Mouse (Mus musculus): ENCODE measurements around the gene Calm5. TPM values are rescaled to one million over a fixed set of nuclear protein-coding genes. Genes with fewer than 3 reads are reported as not detected.
"Not testable (repeated sequence)": the region's sequence is repeated elsewhere in the genome, so short reads cannot be mapped to it uniquely, and the experiment has no call there.

The Calm5 gene
- polyA plus RNA-seq, 1 experiment, result not detected

- H3K4me1 ChIP-seq (ENCODE audit: control insufficient read depth), result peaks cover 47% of the 10 kb centered on the region
- TF ChIP-seq TAL1 (IDR thresholded peaks at IDR 0.05; ENCODE audit: low read length) (no peak), GATA1 (IDR thresholded peaks at IDR 0.05; ENCODE audit: low read length) (no peak)
- H3K27me3 ChIP-seq (ENCODE audit: control insufficient read depth), result no peaks in the 10 kb centered on the region
- peaks cover 6% of the 10 kb centered on the region; the same call in 1 of the 2 replicates for H3K9me3 ChIP-seq (ENCODE audit: control insufficient read depth, low read length)
- H3K4me3 ChIP-seq (replicated peaks), result no peak overlapping the region
- peaks cover 67% of the 10 kb centered on the region for H3K36me3 ChIP-seq (ENCODE audit: control insufficient read depth)
Measured at GRCm38 (mm10) chr13:3896032-3896431, 42.1 kb downstream of the Calm5 start.

DNA sequence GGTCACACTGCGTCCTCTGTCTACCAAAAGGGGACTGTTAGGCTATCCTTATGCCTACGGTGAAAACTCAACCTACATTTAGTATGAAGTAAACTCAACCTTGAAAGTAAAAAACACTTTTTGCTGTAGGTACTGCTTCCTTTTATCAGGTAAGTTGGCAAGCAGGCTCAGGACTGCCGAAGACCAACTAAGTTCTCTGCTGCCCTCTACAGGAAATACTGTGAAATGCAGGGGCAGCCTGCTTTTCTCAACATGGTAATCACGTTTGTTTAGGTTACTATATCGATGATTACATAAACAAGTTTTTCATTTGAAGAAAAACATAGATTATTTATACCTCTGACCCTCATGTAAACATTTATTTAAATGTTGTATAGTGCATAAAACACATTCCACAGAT is 42.9 kb downstream of the Calm5 start:
- Histone ChIP-seq H3K36me3 (ENCODE audit: control insufficient read depth) (peaks cover 60% of the 10 kb centered on the region), H3K27me3 (ENCODE audit: control insufficient read depth) (no peaks in the 10 kb centered on the region), H3K4me3 (replicated peaks) (no peak overlapping the region), H3K4me1 (ENCODE audit: control insufficient read depth) (peaks cover 39% of the 10 kb centered on the region), H3K9me3 (ENCODE audit: control insufficient read depth, low read length) (peaks cover 6% of the 10 kb centered on the region; the same call in 1 of the 2 replicates)
- TF ChIP-seq GATA1 (IDR thresholded peaks at IDR 0.05; ENCODE audit: low read length), result no peak
- no peak for TF ChIP-seq TAL1 (IDR thresholded peaks at IDR 0.05; ENCODE audit: low read length)

GRCm38 (mm10) chr13:3898202-3898601 is 44.2 kb downstream of the Calm5 start:
- peaks cover 37% of the 10 kb centered on the region for H3K4me1 ChIP-seq (ENCODE audit: control insufficient read depth)
- not testable (repeated sequence) for H3K9me3 ChIP-seq (ENCODE audit: control insufficient read depth, low read length); H3K27me3 ChIP-seq (ENCODE audit: control insufficient read depth); H3K4me3 ChIP-seq (replicated peaks)
- peaks cover 66% of the 10 kb centered on the region for H3K36me3 ChIP-seq (ENCODE audit: control insufficient read depth)

DNA sequence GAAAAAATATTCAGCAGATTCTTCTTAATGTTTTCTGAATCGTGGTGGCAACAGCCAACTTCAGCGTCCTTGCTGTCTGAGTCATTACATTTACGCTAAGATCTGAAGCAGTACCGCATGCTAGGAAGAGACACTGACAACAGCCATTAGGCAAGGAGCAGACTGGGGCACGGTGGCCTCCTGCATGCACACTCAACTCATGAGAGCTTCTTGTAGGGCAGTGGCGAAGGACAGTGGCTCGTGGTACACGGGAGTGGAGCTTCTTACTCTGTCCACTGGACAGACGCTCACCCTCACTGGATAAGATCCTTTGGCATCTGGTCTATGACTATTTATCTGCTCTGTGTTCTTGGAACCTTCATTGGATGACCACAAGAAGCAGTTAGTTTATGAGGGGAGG is 45.3 kb downstream of the Calm5 start:
- H3K9me3 ChIP-seq (ENCODE audit: control insufficient read depth, low read length), result peaks cover 9% of the 10 kb centered on the region
- H3K4me1 ChIP-seq (ENCODE audit: control insufficient read depth), result peaks cover 26% of the 10 kb centered on the region
- H3K4me3 ChIP-seq (replicated peaks), result no peak overlapping the region
- peaks cover 71% of the 10 kb centered on the region for H3K36me3 ChIP-seq (ENCODE audit: control insufficient read depth)
- H3K27me3 ChIP-seq (ENCODE audit: control insufficient read depth), result no peaks in the 10 kb centered on the region
- no peak for TF ChIP-seq TAL1 (IDR thresholded peaks at IDR 0.05; ENCODE audit: low read length)

Other genes starting within 250 kb of the Calm5 start
- gene Fam208b, start 243.1 kb upstream of the Calm5 start, polyA plus RNA-seq (2012), result 0.02 and 0.10 TPM in 2 replicates
- 0.01 and 0.05 TPM in 2 replicates for gene Asb13, start 220.1 kb upstream of the Calm5 start, polyA plus RNA-seq (2012)
- not detected in 2 replicates for gene Calml3, start 49.9 kb upstream of the Calm5 start, polyA plus RNA-seq (2012)
- gene Calm4, start 16.4 kb upstream of the Calm5 start, polyA plus RNA-seq (2012), result not detected in 2 replicates
- 5.8 and 9.3 TPM in 2 replicates for gene Net1, start 64.0 kb downstream of the Calm5 start, polyA plus RNA-seq (2012)
- not detected in 2 replicates for gene Tubal3, start 64.1 kb downstream of the Calm5 start, polyA plus RNA-seq (2012)
- 0.03 TPM in 1 of 2 replicates, not detected in the other for gene Ucn3, start 91.2 kb downstream of the Calm5 start, polyA plus RNA-seq (2012)
- not detected in 2 replicates for gene Akr1c14, start 194.8 kb downstream of the Calm5 start, polyA plus RNA-seq (2012)

Measured in erythroblast, embryonic 14.5 days (primary cell).